ENCODE assay signal across 14 mouse cellular contexts in the genomic region with DNA sequence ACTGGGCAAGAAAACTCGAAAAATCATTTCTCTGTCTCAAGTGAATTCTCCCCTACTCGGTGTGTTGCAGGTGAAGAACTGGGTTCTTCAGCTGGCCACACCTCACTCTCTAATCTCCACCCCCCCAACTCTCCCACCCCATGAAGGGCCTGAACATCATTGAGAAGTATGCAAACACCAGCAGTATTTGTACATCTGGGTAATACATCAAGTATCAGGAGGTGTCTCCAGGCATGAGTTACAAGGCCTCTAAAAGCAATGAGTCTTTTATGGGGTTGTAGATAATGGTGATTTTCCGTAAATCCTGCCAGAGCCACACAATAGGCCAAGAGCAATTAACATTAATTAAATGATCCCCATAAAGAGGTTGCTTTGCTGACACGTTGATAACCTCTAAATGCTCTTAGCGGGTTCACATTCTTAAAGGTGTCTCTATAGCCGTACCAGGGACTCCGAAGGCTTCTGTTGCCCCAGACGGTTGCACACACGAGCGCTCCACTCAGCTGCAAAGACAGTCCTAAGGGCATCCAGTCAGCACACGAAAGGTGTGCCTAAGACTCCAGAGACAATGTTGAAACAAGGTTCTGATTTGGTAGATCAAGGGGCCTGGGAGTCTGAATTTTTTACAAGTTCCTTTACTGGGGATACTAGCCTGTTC.
"Had no signal": no experiment of that assay in that cellular context is flagged by ENCODE, and none has a peak within 500 bp of the region (broad histone marks: within the 10 kb centered on the region; RNA-seq: fewer than 3 reads in every experiment).

No protein-coding gene starts in this region.

- DNase-seq: kidney, adult 8-10 months; kidney, postnatal 14 days; lung, embryonic 14.5 days; lung, postnatal 10 days; lung, postnatal 4 days; right cerebral cortex, postnatal 25 days; thymus, postnatal 4 days had no signal

- H3K4me2 ChIP-seq: limb, embryonic 15.5 days; liver, embryonic 12.5 days; lung, embryonic 14.5 days; neural tube, embryonic 12.5 days had no signal

- H3K36me3 ChIP-seq: limb, embryonic 15.5 days; liver, embryonic 12.5 days; midbrain, embryonic 10.5 days; neural tube, embryonic 12.5 days had no signal

- H3K9me3 ChIP-seq: limb, embryonic 15.5 days; liver, embryonic 12.5 days; midbrain, embryonic 10.5 days; neural tube, embryonic 12.5 days had no signal

- ATAC-seq: liver, embryonic 12.5 days had no signal

- H3K27ac ChIP-seq: limb, embryonic 15.5 days; liver, embryonic 12.5 days; midbrain, embryonic 10.5 days; neural tube, embryonic 12.5 days; stomach, postnatal 0 days had no signal

- H3K9ac ChIP-seq: limb, embryonic 15.5 days; liver, embryonic 12.5 days; lung, embryonic 14.5 days; neural tube, embryonic 12.5 days had no signal

- H3K4me1 ChIP-seq: liver, embryonic 12.5 days had no signal

- H3K27me3 ChIP-seq: limb, embryonic 15.5 days; liver, embryonic 12.5 days; neural tube, embryonic 12.5 days had no signal

- H3K4me3 ChIP-seq: left cerebral cortex, adult 2 months; limb, embryonic 15.5 days; liver, embryonic 12.5 days; midbrain, embryonic 10.5 days; myocyte; neural tube, embryonic 12.5 days had no signal
